Mouse (Mus musculus): ENCODE measurements at regions not wholly inside any gene's neighbourhood (a gene's known extent, or its start where the extent isn't known, plus 50 kb on each side); places are given as distances from the start of the nearest gene placed in this dataset.
A peak's percentile ranks its signal among the peaks of the same experiment; 100 is the strongest.

GRCm38 (mm10) chr7:114912109-114912508 is 168.6 kb downstream of the Insc start:
- no peak for DNase-seq (ENCODE audit: low spot score in 2 of 2)

DNA sequence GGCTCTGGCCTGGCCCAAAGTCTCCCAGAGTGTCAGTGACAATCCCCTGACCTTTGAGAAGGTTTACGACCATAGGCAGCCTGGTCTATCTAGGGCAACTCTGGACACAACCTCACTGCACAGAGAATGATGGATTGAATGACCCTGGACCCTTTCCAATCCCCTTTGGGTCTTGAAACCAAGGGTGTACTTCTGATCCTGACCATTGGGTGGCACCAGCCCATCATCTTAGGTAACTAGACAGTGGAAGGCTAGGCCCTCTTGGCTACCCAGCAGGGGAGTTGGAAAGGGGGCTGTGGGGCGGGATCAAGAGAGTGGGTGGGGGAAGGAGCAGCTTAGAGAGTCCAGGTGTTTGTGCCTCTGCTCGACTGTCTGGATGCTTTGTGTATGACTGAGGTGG is 178.7 kb downstream of the Insc start:
- DNase-seq (ENCODE audit: low spot score in 2 of 2) = peak; percentile 47 to 73

DNA sequence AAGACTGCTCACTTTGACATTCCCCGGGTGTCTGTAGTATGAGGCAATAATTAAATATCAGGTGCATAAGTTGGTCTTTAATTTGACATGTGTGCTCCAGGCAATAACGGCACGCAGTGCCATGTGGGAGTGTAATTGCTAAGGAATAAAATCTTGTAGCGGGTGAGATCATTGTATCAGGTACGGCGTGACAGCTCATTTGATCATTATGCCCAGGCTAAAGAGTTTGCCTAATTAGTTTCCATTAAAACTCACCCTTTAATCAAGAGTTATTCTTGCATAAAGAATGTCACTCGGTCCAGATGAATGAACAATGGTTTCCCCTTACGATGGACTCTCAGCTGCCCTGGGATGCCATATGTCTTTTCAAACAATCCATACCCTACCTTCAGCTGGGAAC is 190.4 kb downstream of the Insc start:
- no peak for DNase-seq (ENCODE audit: low spot score in 2 of 2)

DNA sequence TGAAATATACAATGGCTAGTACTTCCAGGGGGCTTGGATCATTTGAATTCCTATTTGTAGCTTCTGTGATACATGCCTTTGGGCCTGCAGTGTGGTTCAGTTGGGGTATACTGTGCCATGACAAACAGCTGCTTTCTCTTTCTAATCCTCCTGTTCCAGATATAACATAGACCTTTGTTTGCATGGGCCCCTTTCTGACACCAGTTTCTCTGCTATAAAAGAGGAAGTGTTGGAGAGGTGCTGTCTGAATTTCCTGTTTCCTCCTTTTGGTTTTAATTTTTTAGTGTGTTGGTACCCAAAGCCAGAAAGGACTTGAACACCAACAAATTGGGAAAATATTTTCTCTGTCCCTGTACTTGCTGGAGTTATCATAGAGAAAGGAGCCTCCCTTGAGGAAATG is 207.3 kb downstream of the Insc start:
- DNase-seq (ENCODE audit: low spot score in 2 of 2) = no peak

GRCm38 (mm10) chr7:114963206-114963605 is 219.7 kb downstream of the Insc start:
- DNase-seq (ENCODE audit: low spot score in 2 of 2) = no peak

DNA sequence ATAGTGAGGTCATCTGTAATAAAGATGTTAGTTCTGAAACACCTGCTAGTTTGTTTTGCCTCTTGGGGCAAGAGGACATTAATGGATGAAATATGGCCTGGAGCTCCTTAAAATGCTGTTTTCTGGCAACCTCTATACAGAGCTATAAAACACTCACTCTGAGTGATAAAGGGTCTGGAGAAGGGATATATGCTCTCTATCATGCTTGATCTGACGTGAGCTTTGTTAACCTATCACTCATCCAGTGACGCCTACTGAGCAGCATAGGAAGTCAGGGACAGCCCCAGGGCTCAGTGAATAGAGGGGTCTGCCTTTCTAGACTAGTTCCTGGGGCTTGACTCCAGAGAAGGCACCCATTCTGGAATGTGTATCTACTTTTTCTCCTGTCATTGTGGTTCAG is 222.4 kb downstream of the Insc start:
- DNase-seq (ENCODE audit: low spot score in 2 of 2) = no peak

- no peak for DNase-seq (ENCODE audit: low spot score in 2 of 2)
Measured at GRCm38 (mm10) chr7:114986481-114986880, 243.0 kb downstream of the Insc start.

DNA sequence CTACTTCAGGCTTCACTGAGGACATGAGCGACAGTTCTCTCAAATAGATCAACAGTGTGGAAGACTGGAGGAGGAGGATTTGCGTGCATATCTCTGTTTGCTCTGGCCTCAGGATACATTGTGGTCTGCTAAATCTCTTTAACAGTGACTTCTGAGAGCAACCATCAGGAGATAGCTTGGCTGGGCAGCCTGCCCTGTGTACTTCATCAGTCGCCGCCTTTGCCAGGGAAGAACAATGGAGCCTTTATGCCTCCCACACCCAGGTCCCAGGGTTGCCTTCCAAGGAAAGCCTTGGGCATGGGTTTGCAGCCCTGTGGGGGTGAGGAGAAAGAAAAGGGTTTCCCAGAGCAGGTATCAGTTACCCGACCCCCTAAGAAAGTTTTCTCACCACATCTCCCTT is 247.8 kb downstream of the Insc start:
- DNase-seq (ENCODE audit: low spot score in 2 of 2) = no peak

GRCm38 (mm10) chr7:114992440-114992839 is 248.9 kb downstream of the Insc start:
- no peak for DNase-seq (ENCODE audit: low spot score in 2 of 2)

- peak in 1 of 2 experiments; percentile 32 for DNase-seq (ENCODE audit: low spot score in 2 of 2)
Measured at GRCm38 (mm10) chr7:115000796-115001524, 257.5 kb downstream of the Insc start.

DNA sequence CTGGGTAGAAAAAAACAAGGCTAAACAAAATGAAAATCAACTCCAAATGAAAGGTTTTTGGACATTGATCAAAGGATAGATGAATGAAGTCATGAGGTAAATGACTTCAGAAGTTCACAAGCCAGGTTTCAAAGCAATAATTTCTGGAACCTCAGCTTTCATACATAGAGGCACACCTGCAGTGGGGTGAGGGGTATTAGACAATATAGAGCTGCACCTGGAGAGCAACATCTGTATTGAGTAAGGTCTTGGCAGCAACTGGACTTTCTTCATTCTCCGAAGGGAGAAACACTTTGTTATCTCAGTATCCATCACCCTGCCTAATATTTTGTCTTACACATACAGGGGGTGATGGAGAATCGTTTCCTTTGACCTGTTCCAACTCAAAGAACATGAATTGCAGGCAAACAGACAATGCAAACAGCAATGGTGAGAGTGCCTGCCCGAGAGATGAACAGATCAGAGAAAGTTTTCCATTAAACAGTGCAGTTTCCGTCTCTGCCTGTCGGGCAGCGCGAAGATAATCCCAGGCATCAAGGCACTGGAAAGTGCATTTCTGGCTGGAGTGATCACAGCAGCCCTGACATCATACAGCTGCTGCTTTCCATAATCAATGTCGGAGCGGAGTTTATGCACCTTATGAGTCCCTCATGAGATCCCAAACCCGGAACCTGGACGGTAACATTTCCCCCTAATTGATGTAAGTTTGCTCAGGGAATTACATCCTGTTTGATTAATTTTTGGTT is 270.9 kb downstream of the Insc start:
- no peak for DNase-seq (ENCODE audit: low spot score in 2 of 2)

- no peak for DNase-seq (ENCODE audit: low spot score in 2 of 2)
Measured at GRCm38 (mm10) chr7:115019369-115019958, 276.0 kb downstream of the Insc start.

- no peak for DNase-seq (ENCODE audit: low spot score in 2 of 2)
Measured at GRCm38 (mm10) chr7:115020023-115020422, 276.5 kb downstream of the Insc start.

DNA sequence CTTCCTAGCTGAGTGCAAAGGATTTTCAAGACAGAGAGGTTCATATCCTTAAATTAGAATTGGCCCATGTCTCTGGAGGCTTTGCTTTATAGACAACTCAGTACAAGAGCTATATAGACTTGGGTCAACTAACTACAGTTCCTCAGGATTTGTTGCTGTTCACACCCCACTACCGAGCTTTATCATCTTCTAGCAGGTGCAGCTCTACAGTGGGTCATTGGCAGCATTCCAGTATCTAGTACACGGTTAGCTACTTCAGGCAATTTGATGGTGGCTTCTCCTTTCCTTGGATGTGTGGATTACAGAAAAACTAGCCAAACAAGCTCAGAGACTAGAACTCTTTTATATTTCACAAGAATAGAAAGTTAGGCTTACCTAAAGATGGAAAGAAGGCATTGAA is 282.3 kb downstream of the Insc start:
- DNase-seq (ENCODE audit: low spot score in 2 of 2) = no peak

- no peak for DNase-seq (ENCODE audit: low spot score in 2 of 2)
Measured at GRCm38 (mm10) chr7:115027685-115028084, 284.2 kb downstream of the Insc start.

DNA sequence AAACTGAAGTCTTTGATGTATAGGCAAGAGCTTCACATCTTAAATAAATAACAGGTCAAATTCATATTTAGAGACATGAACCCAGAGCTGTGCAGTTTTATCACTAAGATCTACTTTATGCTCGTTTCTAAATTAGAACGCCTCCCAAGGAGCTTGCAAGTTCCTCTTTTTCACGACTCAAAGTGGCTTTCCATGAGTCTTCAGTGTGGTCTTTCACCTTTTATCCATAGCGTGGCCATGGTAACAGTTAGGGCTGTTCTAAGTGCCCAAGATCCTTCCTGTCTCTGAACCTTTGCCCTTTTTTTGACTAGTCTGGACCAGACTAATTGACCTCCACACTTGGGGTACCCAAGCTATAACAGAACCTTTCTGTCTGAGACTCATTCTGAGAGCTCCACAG is 290.5 kb downstream of the Insc start:
- DNase-seq (ENCODE audit: low spot score in 2 of 2) = no peak

DNA sequence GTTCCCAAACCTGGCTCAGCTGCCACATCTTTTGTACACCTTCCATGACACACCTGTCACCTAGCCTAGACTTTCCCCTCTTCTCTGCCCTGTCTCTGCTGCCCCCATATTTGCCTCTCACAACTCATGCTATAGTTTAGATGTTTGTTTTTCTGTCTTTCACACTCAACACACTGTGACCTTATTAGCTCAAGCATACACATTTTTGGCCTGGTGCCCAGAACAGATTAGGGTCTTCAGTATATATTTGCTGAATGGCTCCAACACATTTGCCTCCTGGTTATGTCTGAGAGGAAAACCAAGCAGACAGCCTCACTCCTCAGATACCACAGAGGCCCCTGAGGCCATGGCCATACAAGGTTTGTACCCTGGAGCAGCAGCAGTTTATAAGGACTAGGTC is 312.0 kb downstream of the Insc start:
- DNase-seq (ENCODE audit: low spot score in 2 of 2) = no peak

DNA sequence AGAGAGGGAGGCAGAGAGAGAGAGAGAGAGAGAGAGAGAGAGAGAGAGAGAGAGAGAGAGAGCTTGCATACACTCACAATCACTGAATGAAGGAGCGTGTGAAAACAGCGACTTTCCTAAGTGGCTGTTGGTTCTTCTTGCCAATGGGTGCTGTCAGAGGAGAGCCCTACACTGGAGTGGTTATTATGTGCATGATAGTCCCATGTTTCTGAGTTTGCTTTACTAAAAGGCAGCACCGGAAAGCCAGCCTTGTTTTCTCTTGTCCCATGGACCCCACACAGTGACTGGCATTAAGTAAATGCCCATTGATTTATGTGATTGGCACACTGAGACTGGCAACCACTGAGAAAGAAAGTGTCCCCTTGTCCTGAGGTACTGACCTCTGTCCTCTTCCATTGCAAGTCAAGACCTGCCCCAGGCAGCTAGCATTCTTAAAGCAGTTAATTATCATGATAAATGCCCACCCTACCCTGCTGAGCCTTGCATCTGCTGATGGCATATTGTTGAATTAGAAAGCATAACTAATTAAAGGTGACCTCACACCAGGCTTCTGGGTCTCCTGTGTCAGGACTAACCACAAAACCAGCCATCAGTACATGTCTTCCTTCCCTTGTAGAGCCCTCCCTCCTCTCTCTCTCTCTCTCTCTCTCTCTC is 313.6 kb downstream of the Insc start:
- no peak for DNase-seq (ENCODE audit: low spot score in 2 of 2)

DNA sequence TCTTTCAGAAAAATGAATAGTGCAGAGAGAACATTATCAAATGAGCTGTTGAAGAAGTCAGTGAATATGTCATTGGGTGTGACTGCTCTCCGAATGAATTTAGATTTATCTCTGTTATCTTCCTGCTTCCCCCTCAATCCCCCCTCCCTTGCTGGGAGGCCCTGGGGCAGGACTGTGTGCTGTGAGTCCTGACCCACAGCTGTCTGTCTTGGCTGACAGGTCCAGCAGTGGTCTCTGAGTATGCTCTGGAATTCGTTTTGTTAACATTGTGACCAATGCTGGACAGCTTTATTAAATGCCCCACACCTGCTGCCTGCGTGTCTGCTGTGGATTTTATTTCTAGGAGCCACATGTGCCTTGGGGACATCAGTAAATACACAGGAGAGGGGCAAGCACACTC is 314.2 kb downstream of the Insc start:
- no peak for DNase-seq (ENCODE audit: low spot score in 2 of 2)

GRCm38 (mm10) chr7:115060171-115060570 is 316.7 kb downstream of the Insc start:
- no peak for DNase-seq (ENCODE audit: low spot score in 2 of 2)

GRCm38 (mm10) chr7:115062817-115063216 is 319.3 kb downstream of the Insc start:
- no peak for DNase-seq (ENCODE audit: low spot score in 2 of 2)

- DNase-seq (ENCODE audit: low spot score in 2 of 2) = no peak
Measured at GRCm38 (mm10) chr7:115067641-115068040, 324.1 kb downstream of the Insc start.
